Mouse (Mus musculus): ENCODE data around the gene Retnlb. TPM values are rescaled to one million over a fixed set of nuclear protein-coding genes. Genes with fewer than 3 reads are reported as not detected.

The Retnlb gene
- total RNA-seq, 2 experiments from 2014 or later = not detected

- no peak for DNase-seq (ENCODE audit: extremely low spot score in 1 of 2, low spot score in 1 of 2)
Observed at GRCm38 (mm10) chr16:48867690-48868089, 51.0 kb downstream of the Retnlb start.

Other genes with a start within 250 kb of the Retnlb start
- under 1 TPM; 0.47 TPM for gene Trat1, start 44.8 kb upstream of the Retnlb start, total RNA-seq (2021)
- gene Retnla, start 25.7 kb downstream of the Retnlb start, total RNA-seq (2021) = not detected
- not detected for gene Retnlg, start 55.8 kb downstream of the Retnlb start, total RNA-seq (2021)
- gene Dzip3, start 177.3 kb downstream of the Retnlb start, total RNA-seq (2021) = 10 to 100 TPM; 80.1 to 82.7 TPM
- 1 to 10 TPM; 1.6 to 2.5 TPM for gene Cip2a, start 177.3 kb downstream of the Retnlb start, total RNA-seq (2021)
- gene Myh15, start 240.6 kb downstream of the Retnlb start, total RNA-seq (2021) = under 1 TPM; 0.75 to 0.86 TPM

Data from layer of hippocampus, postnatal 25 days (tissue).